In the genomic region with DNA sequence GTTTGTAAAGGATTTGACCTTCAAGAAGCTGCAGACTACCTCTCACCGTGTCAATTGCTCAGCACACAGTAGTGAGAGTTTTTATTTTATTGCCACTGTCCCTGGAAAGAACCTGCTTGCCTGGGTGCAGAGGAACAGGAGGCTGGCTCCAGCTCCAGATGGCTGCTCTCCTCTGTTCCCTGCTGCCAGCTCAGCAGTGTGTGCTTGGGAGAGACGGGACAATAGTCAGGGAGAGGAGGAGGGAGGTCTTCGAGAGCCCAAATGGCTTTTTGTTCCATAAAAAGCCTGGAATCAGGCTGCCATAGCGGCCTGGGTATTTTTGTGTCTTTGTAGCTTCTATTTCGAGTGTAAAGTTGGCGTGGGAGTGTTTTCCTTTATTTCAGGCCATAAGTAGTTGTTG, we compare ENCODE assay signal across 8 mouse cellular contexts. TPM values are rescaled to one million over a fixed set of nuclear protein-coding genes. Genes with fewer than 3 reads are reported as not detected.
DNase-seq lines count a peak whose midpoint lies in the region; ATAC-seq lines count a peak whose summit lies in the region.

No protein-coding gene starts in this region.

- ATAC-seq in megakaryocyte, adult 5-6 weeks (ENCODE audit: poor library complexity, severe bottlenecking): no peak

- DNase-seq in R1 (ENCODE audit: low read depth, low spot score): peak; percentile 1
- peak; percentile 64 to 76 for DNase-seq in cerebellum, postnatal 10 days
- DNase-seq in heart, adult 9 months (ENCODE audit: low spot score in 2 of 2): peak; percentile 34 to 53
- peak; percentile 82 to 83 for DNase-seq in layer of hippocampus, adult 8-10 months (ENCODE audit: low spot score in 2 of 2)
- DNase-seq in neural tube, embryonic 10.5 days (ENCODE audit: extremely low spot score, low spot score): peak; percentile 17
- DNase-seq in urinary bladder, postnatal 10 days (ENCODE audit: low spot score): no peak
- DNase-seq in urinary bladder, postnatal 25 days (ENCODE audit: low spot score): no peak

RNA-seq across cellular contexts. Expression of gene Olfr987, which starts 54.5 kb away (rescaled TPM):
- total RNA-seq in layer of hippocampus, adult 8-10 months (2022): not detected
- not detected in 2 replicates for total RNA-seq in megakaryocyte, adult 5-6 weeks (2015)
- total RNA-seq in megakaryocyte, adult 5-6 weeks (2017): not detected in 2 replicates

Comparison
In these comparisons a context has a peak if more than half of its experiments do, and no peak if none do; other contexts are left out.
1. DNase-seq: peak in R1 (single experiment), cerebellum, postnatal 10 days (2 of 2), heart, adult 9 months (2 of 2), layer of hippocampus, adult 8-10 months (2 of 2) and neural tube, embryonic 10.5 days (single experiment); none in urinary bladder, postnatal 10 days (single experiment) and urinary bladder, postnatal 25 days (single experiment).